Mouse (Mus musculus): ENCODE data around the gene Npnt. TPM values are rescaled to one million over a fixed set of nuclear protein-coding genes. Genes with fewer than 3 reads are reported as not detected.
A peak's percentile ranks its signal among the peaks of the same experiment; 100 is the strongest.

The Npnt gene
- polyA plus RNA-seq, 1 experiment from 2014 or later = 26.8 TPM

DNA sequence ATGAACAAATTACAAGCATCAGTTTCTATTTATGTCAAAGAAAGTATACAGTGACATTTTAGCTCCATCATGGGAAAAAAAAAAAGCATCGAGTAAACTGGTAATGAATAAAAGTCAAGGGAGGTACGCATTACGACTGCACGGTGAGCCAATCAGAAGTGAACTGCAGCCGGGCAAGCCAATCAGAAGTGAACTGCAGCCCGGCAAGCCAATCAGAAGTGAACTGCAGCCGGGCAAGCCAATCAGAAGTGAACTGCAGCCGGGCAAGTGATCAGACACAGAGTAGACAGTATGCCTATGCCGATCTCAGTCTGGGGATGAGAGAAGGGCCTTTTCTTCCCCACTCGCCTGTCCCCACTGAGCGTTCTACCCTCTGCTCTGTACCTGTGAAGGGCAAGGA is 46.7 kb downstream of the Npnt start:
- WGBS = 96% methylated on average over 11 of the region's 11 CpGs
- no peak overlapping the region for H3K4me3 ChIP-seq (replicated peaks)
- H3K9me3 ChIP-seq = no peaks in the 10 kb centered on the region
- ATAC-seq = no peak
- no peaks in the 10 kb centered on the region for H3K4me1 ChIP-seq (replicated peaks)
- H3K9ac ChIP-seq = no peak overlapping the region
- no peak overlapping the region for H3K27ac ChIP-seq
- H3K27me3 ChIP-seq (replicated peaks) = no peaks in the 10 kb centered on the region
- no peaks in the 10 kb centered on the region for H3K36me3 ChIP-seq
- H3K4me2 ChIP-seq (replicated peaks) = no peak overlapping the region

DNA sequence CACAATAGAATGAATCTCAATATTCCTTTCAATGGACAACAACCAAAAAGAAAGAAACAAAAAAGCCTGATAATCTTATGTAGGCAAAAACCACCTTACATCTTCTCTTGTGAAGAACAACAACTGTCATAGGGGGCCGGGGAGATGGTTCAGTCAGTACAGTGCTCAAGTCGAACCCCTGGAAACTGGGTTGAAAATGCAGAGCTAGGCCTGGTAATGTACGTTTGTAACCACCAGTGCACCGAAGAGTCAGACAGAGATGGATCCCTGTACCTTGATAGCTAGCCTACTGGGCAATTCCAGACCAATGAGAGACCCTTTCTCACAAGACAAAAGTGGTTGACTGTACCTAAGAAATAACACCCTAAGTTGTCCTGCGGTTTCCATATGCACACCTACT is 47.2 kb downstream of the Npnt start:
- H3K4me2 ChIP-seq (replicated peaks) = no peak overlapping the region
- H3K9me3 ChIP-seq = no peaks in the 10 kb centered on the region
- WGBS = 92% methylated on average over 5 of the region's 5 CpGs
- H3K27ac ChIP-seq = no peak overlapping the region
- H3K4me3 ChIP-seq (replicated peaks) = no peak overlapping the region
- H3K9ac ChIP-seq = no peak overlapping the region
- no peak for ATAC-seq
- H3K27me3 ChIP-seq (replicated peaks) = no peaks in the 10 kb centered on the region
- no peaks in the 10 kb centered on the region for H3K36me3 ChIP-seq
- no peaks in the 10 kb centered on the region for H3K4me1 ChIP-seq (replicated peaks)

DNA sequence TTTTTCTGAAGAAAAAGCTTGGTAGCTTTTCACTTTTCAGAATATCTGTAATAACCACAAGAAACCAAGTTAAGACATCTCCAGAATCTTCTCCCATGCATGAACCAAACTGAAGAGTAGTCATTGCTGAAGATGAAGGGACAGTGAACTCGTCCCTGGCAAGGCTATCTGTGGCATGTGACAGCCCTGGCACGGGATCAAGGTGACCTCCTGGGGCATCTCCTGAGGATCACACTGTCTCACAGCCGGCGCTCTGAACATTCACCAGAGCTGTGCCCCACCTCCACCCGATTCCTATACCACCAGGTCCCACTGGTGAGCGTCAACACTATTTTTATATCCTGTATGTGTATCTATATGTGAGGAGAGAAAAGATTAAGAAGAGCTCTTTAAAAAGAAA is 47.9 kb downstream of the Npnt start:
- WGBS = 80% methylated on average over 6 of the region's 6 CpGs
- no peak for ATAC-seq

DNA sequence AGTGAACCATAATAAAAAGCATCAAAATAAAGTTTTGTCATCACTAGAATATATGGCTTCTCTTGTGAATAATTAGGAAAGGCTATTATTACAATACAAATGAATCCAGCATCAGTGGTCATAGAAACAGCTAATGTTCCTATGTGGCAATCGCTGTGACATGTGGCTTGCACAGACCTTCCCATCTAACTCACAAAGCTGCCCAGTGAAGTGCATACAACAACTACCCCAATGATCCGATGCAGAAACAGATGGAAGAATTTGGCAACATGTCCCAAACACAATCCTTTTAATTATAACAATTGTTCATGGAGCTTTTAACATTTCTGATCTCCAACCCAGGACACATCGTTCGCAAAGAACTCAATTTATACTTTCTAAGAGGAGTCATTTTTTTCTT is 52.2 kb downstream of the Npnt start:
- no peaks in the 10 kb centered on the region for H3K27me3 ChIP-seq (replicated peaks)
- H3K9ac ChIP-seq = no peak overlapping the region
- ATAC-seq = no peak
- no peak overlapping the region for H3K4me3 ChIP-seq (replicated peaks)
- WGBS = 82% methylated on average over 4 of the region's 4 CpGs
- no peaks in the 10 kb centered on the region for H3K36me3 ChIP-seq
- H3K9me3 ChIP-seq = no peaks in the 10 kb centered on the region
- no peak overlapping the region for H3K27ac ChIP-seq
- H3K4me2 ChIP-seq (replicated peaks) = no peak overlapping the region
- no peaks in the 10 kb centered on the region for H3K4me1 ChIP-seq (replicated peaks)

More for the DNA sequence above, 47.9 kb downstream of the Npnt start:
- Histone ChIP-seq H3K36me3 (no peaks in the 10 kb centered on the region), H3K4me2 (replicated peaks) (no peak overlapping the region), H3K27me3 (replicated peaks) (no peaks in the 10 kb centered on the region), H3K4me1 (replicated peaks) (no peaks in the 10 kb centered on the region), H3K27ac (no peak overlapping the region), H3K9me3 (no peaks in the 10 kb centered on the region), H3K9ac (no peak overlapping the region), H3K4me3 (replicated peaks) (no peak overlapping the region)

DNA sequence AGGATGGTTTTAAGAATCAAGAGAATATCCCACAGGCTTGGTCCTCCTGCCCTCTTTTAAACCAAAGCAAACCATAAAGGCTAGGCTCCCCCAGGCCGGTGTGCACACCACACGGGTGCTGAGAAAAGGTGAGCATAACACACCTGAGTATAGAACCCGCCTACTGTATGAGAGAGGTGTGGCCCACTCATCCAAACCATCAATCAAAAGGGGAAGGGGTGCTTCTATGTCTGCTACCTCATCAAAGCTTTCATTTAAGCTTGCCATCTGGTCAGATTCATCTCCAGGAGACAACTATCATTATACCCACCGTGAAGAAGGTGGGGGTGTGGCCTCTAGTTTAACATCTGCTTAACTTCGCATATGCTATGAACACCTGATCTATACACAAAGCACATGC is 52.7 kb downstream of the Npnt start:
- ATAC-seq = no peak
- Histone ChIP-seq H3K4me2 (replicated peaks) (no peak overlapping the region), H3K4me3 (replicated peaks) (no peak overlapping the region), H3K27me3 (replicated peaks) (no peaks in the 10 kb centered on the region), H3K4me1 (replicated peaks) (no peaks in the 10 kb centered on the region), H3K9me3 (no peaks in the 10 kb centered on the region), H3K36me3 (no peaks in the 10 kb centered on the region), H3K9ac (no peak overlapping the region), H3K27ac (no peak overlapping the region)
- WGBS = 83% methylated on average over 5 of the region's 5 CpGs

DNA sequence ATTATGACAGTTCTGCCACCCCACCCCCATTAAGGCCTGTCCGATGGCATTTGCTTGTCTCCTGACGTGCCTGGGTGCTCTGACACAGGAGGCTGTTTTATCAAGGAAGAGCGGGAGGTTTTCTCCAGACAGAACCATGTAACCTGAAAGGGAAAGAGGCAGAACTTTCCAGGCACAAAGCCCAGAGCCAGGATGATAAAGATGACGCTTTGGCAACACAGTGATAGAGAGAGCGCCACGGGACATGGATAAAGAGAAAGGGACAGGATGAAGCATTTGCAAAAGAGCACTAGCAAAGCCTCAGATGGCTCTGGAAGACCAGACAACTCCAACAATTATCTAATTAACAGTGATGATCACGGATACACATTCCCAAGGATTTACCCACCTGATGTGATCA is 56.0 kb downstream of the Npnt start:
- ATAC-seq = no peak
- H3K36me3 ChIP-seq = no peaks in the 10 kb centered on the region
- no peak overlapping the region for H3K27ac ChIP-seq
- H3K4me2 ChIP-seq (replicated peaks) = no peak overlapping the region
- H3K4me1 ChIP-seq (replicated peaks) = no peaks in the 10 kb centered on the region
- no peaks in the 10 kb centered on the region for H3K27me3 ChIP-seq (replicated peaks)
- no peaks in the 10 kb centered on the region for H3K9me3 ChIP-seq
- 85% methylated on average over 7 of the region's 7 CpGs for WGBS
- no peak overlapping the region for H3K9ac ChIP-seq
- no peak overlapping the region for H3K4me3 ChIP-seq (replicated peaks)

DNA sequence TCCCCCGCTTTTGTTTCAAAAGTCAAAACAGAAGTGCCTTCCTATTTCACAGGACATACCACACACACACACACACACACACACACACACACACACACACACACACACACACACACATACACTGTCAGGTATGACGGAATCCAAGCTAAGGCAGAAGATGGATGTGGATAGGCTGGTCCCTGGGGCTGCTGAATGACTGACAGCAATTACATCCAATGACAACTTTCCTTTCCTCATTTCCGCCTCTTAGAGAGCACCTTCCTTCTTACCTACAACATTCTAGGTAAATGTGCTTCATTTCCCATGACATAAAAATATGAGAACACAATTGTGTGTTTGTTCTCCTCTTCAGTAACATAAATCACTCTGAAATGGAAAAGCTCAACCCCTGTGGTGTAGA is 56.4 kb downstream of the Npnt start:
- H3K4me1 ChIP-seq (replicated peaks) = no peaks in the 10 kb centered on the region
- H3K4me3 ChIP-seq (replicated peaks) = no peak overlapping the region
- no peak overlapping the region for H3K4me2 ChIP-seq (replicated peaks)
- no peaks in the 10 kb centered on the region for H3K9me3 ChIP-seq
- no peak overlapping the region for H3K9ac ChIP-seq
- ATAC-seq = no peak
- H3K27ac ChIP-seq = no peak overlapping the region
- 91% methylated on average over 3 of the region's 3 CpGs for WGBS
- H3K36me3 ChIP-seq = no peaks in the 10 kb centered on the region
- no peaks in the 10 kb centered on the region for H3K27me3 ChIP-seq (replicated peaks)

DNA sequence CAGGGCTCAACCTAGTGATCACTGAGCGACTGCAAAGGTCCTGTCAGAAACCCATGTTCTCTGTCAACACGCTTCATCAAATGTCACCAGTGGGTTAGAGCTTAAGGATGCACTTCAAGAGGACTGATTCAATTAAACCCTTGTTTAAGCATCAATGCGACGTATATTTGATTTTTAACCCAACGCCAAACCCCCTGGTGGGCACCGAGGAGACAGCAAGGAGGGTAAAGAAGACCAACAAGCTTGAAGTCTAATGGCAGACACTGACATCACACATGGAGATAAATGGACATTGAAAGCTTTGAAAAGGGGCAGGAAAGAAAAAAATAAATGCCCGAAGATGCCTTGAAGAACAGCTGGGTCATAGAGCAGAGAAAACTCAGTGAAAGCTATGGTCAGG is 57.0 kb downstream of the Npnt start:
- H3K4me3 ChIP-seq (replicated peaks) = no peak overlapping the region
- H3K27ac ChIP-seq = no peak overlapping the region
- WGBS = 92% methylated on average over 7 of the region's 7 CpGs
- H3K27me3 ChIP-seq (replicated peaks) = no peaks in the 10 kb centered on the region
- H3K9ac ChIP-seq = no peak overlapping the region
- H3K36me3 ChIP-seq = no peaks in the 10 kb centered on the region
- ATAC-seq = no peak
- H3K4me1 ChIP-seq (replicated peaks) = no peaks in the 10 kb centered on the region
- H3K4me2 ChIP-seq (replicated peaks) = no peak overlapping the region
- H3K9me3 ChIP-seq = no peaks in the 10 kb centered on the region

DNA sequence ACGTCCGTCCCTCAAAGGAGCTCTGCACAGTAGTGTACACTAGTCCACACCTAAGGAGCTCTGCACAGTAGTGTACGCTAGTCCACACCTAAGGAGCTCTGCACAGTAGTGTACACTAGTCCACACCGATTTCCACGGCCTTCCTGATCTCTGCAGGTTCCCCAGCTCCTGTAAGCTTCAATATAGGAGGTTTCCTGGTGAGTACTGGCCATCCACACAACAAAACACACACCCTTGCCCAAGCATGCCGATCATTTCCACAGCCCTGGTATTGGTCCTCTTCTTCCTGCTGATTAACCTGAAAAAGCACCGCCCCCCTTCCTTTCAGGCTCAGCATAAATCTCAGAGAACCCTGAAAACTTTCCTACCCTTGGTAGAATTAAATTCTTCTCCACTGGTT is 57.6 kb downstream of the Npnt start:
- Histone ChIP-seq H3K9me3 (no peaks in the 10 kb centered on the region), H3K9ac (no peak overlapping the region), H3K27ac (no peak overlapping the region), H3K36me3 (no peaks in the 10 kb centered on the region), H3K4me1 (replicated peaks) (no peaks in the 10 kb centered on the region), H3K4me3 (replicated peaks) (no peak overlapping the region), H3K4me2 (replicated peaks) (no peak overlapping the region), H3K27me3 (replicated peaks) (no peaks in the 10 kb centered on the region)
- ATAC-seq = no peak
- 90% methylated on average over 7 of the region's 7 CpGs for WGBS

DNA sequence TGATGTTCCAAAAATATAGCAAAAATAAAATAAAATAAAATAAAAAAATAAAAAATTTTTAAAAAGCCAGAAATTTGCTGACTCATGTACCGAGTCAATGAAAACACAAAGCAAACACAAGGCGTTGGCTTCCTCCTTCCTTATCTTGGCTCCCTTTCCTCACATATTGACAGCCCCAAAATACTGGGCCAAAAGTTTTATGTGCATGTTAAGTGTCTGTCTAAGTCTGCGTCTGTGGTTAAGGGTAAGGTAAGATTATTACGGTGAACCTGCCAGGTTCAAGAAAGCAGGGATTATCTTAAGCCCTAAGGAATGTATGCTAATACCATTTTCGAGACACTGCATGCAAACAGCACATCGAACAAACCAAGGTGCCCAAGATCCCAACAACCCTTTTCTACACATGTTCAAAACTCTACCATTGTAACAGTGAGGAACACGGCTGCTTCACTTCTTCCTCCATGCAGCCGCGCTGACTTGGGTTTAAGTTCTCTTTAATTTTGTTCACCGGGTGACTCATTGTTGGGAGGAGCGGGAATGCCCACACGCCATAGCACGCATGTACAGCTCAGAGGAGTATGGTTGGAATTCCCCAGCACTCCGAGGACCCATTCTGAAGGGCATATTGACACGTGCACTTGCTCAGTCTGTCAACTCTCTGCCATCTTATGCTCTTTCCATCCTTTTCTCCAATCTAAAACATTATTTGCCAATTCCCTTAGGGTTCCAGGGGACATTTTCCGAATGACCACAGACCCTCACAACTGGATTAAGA is 62.8 kb downstream of the Npnt start:
- no peaks in the 10 kb centered on the region for H3K4me1 ChIP-seq (replicated peaks)
- no peaks in the 10 kb centered on the region for H3K9me3 ChIP-seq
- no peaks in the 10 kb centered on the region for H3K36me3 ChIP-seq
- no peak overlapping the region for H3K27ac ChIP-seq
- 83% methylated on average over 16 of the region's 16 CpGs for WGBS
- H3K4me3 ChIP-seq (replicated peaks) = no peak overlapping the region
- H3K9ac ChIP-seq = no peak overlapping the region
- H3K27me3 ChIP-seq (replicated peaks) = no peaks in the 10 kb centered on the region
- no peak for ATAC-seq
- no peak overlapping the region for H3K4me2 ChIP-seq (replicated peaks)

DNA sequence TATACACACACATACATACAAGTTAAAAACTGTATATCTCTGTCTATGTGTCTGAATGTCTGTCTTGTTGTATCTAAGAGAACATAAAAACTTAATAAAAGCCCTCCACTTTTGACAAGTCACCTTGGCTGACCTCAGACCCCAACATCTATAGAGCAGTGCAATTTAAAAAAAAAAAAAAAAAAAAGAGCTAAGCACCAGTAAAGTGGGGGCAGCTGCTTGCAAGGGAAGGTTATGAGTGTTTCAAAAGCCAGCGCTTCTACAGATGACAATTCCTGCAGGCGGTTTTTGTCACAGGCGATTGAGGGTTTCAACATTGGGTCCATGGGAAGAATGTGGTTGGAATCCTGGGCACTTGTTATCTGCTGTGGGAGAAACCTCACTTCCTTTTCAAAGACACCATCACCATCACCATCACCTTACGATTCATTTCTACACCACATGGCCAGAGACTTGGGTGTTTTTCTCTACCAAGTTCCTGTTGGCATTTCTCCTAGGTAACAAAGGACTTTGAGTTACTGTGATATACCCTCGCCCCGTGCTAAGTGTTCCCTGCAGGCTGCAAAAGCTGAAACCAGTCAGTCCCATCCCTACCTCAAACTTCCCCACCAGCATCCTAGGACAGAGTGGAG is 63.6 kb downstream of the Npnt start:
- ATAC-seq = no peak
- no peaks in the 10 kb centered on the region for H3K36me3 ChIP-seq
- H3K27me3 ChIP-seq (replicated peaks) = no peaks in the 10 kb centered on the region
- H3K27ac ChIP-seq = no peak overlapping the region
- H3K9ac ChIP-seq = no peak overlapping the region
- no peak overlapping the region for H3K4me3 ChIP-seq (replicated peaks)
- no peaks in the 10 kb centered on the region for H3K4me1 ChIP-seq (replicated peaks)
- no peaks in the 10 kb centered on the region for H3K9me3 ChIP-seq
- WGBS = 88% methylated on average over 6 of the region's 6 CpGs
- H3K4me2 ChIP-seq (replicated peaks) = no peak overlapping the region

DNA sequence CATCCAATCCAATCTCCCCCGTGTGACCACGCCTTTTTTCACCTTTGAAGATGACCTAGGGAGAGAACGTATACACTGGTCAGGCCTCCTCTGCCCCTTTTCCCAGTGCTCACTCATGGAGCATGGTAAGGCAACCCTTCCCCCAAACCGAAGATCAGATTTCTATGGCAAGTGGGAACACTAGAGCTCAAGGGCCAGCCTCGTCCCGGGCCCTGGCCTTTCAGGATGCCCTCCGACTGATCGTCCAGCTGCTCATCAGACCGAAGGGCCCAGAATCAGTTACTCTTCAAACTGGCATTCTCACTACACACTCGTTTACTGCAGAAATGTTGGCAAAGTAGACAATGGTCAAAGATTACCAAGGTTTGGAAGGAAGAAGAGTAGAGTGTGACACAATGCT is 65.6 kb downstream of the Npnt start:
- 85% methylated on average over 10 of the region's 10 CpGs for WGBS
- no peak overlapping the region for H3K27ac ChIP-seq
- H3K36me3 ChIP-seq = no peaks in the 10 kb centered on the region
- H3K9ac ChIP-seq = no peak overlapping the region
- ATAC-seq = 0 out of 2 replicates have a peak, but pooled peaks have one; percentile 43
- H3K4me3 ChIP-seq (replicated peaks) = no peak overlapping the region
- H3K4me1 ChIP-seq (replicated peaks) = no peaks in the 10 kb centered on the region
- no peaks in the 10 kb centered on the region for H3K9me3 ChIP-seq
- H3K27me3 ChIP-seq (replicated peaks) = no peaks in the 10 kb centered on the region
- no peak overlapping the region for H3K4me2 ChIP-seq (replicated peaks)

DNA sequence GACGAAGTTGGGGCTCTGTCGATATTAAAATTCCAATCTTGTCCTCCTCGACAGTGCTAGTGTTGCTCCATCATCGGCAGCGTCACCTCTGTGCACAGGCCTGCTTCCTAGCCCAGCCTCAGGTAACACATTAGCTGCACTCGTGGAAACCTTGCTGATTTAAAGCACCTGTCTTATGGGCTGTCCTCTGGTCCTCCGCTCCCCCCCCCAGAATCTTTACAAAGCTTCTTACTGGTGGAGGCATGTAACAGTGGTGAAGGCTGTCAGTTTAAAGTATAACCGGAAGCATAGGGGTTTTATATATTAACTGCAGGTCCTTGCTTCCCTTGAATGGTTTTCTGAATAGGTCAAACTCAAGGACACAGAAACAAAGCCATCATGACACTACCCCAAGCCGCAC is 66.8 kb downstream of the Npnt start:
- ATAC-seq = no peak
- WGBS = 71% methylated on average over 9 of the region's 9 CpGs
- no peak overlapping the region for H3K9ac ChIP-seq
- no peaks in the 10 kb centered on the region for H3K4me1 ChIP-seq (replicated peaks)
- no peaks in the 10 kb centered on the region for H3K9me3 ChIP-seq
- no peak overlapping the region for H3K27ac ChIP-seq
- no peak overlapping the region for H3K4me2 ChIP-seq (replicated peaks)
- no peaks in the 10 kb centered on the region for H3K36me3 ChIP-seq
- H3K4me3 ChIP-seq (replicated peaks) = no peak overlapping the region
- no peaks in the 10 kb centered on the region for H3K27me3 ChIP-seq (replicated peaks)
